Mouse (Mus musculus) lung, embryonic 16.5 days (tissue): ENCODE measurements around the gene Sugt1. TPM values are rescaled to one million over a fixed set of nuclear protein-coding genes. Genes with fewer than 3 reads are reported as not detected.

Experiments used
- ATAC-seq: fragments of 200-750 bp; cut with Nextera tagmentation; 2 replicates; pipeline ENCODE4 v1.8.0; 2017; ENCODE audit warnings: low read depth, mild to moderate bottlenecking, moderate library complexity
- H3K27ac ChIP-seq: fragments of 300-500 bp; sonication (generic); 2 replicates; pipeline ENCODE4 v1.5.1; 2014; ENCODE audit warnings: mild to moderate bottlenecking, control low read depth, low read length
- H3K27me3 ChIP-seq: fragments of 300-500 bp; sonication (generic); 2 replicates; pipeline ENCODE4 v1.6.1; 2014; ENCODE audit warnings: low read depth, low read length, mixed read lengths; ENCODE audit not compliant: control insufficient read depth, insufficient read depth
- H3K36me3 ChIP-seq: fragments of 300-500 bp; sonication (generic); 2 replicates; pipeline ENCODE4 v1.6.1; 2014; ENCODE audit warnings: low read length; ENCODE audit not compliant: control insufficient read depth, insufficient read depth
- H3K4me1 ChIP-seq: fragments of 300-500 bp; sonication (generic); replicated peaks from 2 replicates; pipeline ENCODE4 v1.6.1; 2014; ENCODE audit warnings: low read length, mixed read lengths; ENCODE audit not compliant: control insufficient read depth, insufficient read depth
- H3K4me2 ChIP-seq: fragments of 300-500 bp; sonication (generic); 2 replicates; pipeline ENCODE4 v1.6.1; 2014; ENCODE audit warnings: low read depth, low read length, control low read depth
- H3K4me3 ChIP-seq: fragments of 300-500 bp; sonication (generic); 2 replicates; pipeline ENCODE4 v1.5.1; 2014; ENCODE audit warnings: mild to moderate bottlenecking, low read length, control low read depth
- H3K9ac ChIP-seq: fragments of 300-500 bp; sonication (generic); 2 replicates; pipeline ENCODE4 v1.6.1; 2014; ENCODE audit warnings: low read length, control low read depth
- H3K9me3 ChIP-seq: fragments of 300-500 bp; sonication (generic); 2 replicates; pipeline ENCODE4 v1.6.1; 2016; ENCODE audit warnings: low read length; ENCODE audit not compliant: control insufficient read depth
- WGBS: fragments of 180-500 bp; shearing (Covaris S2); extraction: QIAGEN DNeasy Blood & Tissue Kit; methylation state at CpG from one replicate; pipeline ENCODE4 v1.1.7; 2014; 5-methylcytosine and 5-hydroxymethylcytosine counted together
- polyA plus RNA-seq: library from polyadenylated mRNA; unstranded; fragments of >200 nt; fragmentation: Nextera tagmentation; extraction: Ambion mirVana; gene quantifications from 2 replicates; pipeline ENCODE4 v1.2.1, GENCODE M21; 2015

The Sugt1 gene
- polyA plus RNA-seq, 1 experiment from 2014 or later, result 122 TPM

GRCm38 (mm10) chr14:79621143-79621542 lies 33.7 kb downstream of the Sugt1 start:
- peaks cover 22% of the 10 kb centered on the region for H3K36me3 ChIP-seq
- H3K27ac ChIP-seq, result no peak overlapping the region
- no peaks in the 10 kb centered on the region for H3K9me3 ChIP-seq
- 35% methylated on average over 3 of the region's 3 CpGs for WGBS
- no peak overlapping the region for H3K4me2 ChIP-seq
- no peaks in the 10 kb centered on the region for H3K27me3 ChIP-seq
- no peak overlapping the region for H3K9ac ChIP-seq
- H3K4me3 ChIP-seq, result no peak overlapping the region
- ATAC-seq, result no peak
- no peaks in the 10 kb centered on the region for H3K4me1 ChIP-seq

GRCm38 (mm10) chr14:79632330-79632729 lies 44.8 kb downstream of the Sugt1 start:
- H3K4me3 ChIP-seq, result no peak overlapping the region
- no peak for ATAC-seq

GRCm38 (mm10) chr14:79633196-79633595 lies 45.7 kb downstream of the Sugt1 start:
- Histone ChIP-seq H3K9ac (no peak overlapping the region), H3K27me3 (no peaks in the 10 kb centered on the region), H3K27ac (no peak overlapping the region), H3K9me3 (no peaks in the 10 kb centered on the region), H3K4me2 (no peak overlapping the region), H3K4me3 (no peak overlapping the region), H3K4me1 (no peaks in the 10 kb centered on the region), H3K36me3 (peaks cover 7% of the 10 kb centered on the region)
- 92% methylated on average over 2 of the region's 2 CpGs for WGBS
- ATAC-seq, result no peak

More at GRCm38 (mm10) chr14:79632330-79632729, 44.8 kb downstream of the Sugt1 start:
- H3K4me2 ChIP-seq, result no peak overlapping the region
- peaks cover 7% of the 10 kb centered on the region for H3K36me3 ChIP-seq
- no peak overlapping the region for H3K9ac ChIP-seq
- H3K9me3 ChIP-seq, result no peaks in the 10 kb centered on the region
- no peak overlapping the region for H3K27ac ChIP-seq
- H3K27me3 ChIP-seq, result no peaks in the 10 kb centered on the region
- WGBS, result 63% methylated on average over 6 of the region's 6 CpGs
- H3K4me1 ChIP-seq, result no peaks in the 10 kb centered on the region

- no peaks in the 10 kb centered on the region for H3K27me3 ChIP-seq
- H3K36me3 ChIP-seq, result no peaks in the 10 kb centered on the region
- WGBS, result 65% methylated on average over 4 of the region's 4 CpGs
- H3K4me1 ChIP-seq, result no peaks in the 10 kb centered on the region
- H3K9me3 ChIP-seq, result no peaks in the 10 kb centered on the region
- no peak overlapping the region for H3K4me3 ChIP-seq
- H3K27ac ChIP-seq, result no peak overlapping the region
- no peak overlapping the region for H3K9ac ChIP-seq
- no peak for ATAC-seq
- H3K4me2 ChIP-seq, result no peak overlapping the region
Observed at GRCm38 (mm10) chr14:79636814-79637213, 49.3 kb downstream of the Sugt1 start.

- no peaks in the 10 kb centered on the region for H3K9me3 ChIP-seq
- no peak overlapping the region for H3K4me3 ChIP-seq
- peaks cover 4% of the 10 kb centered on the region; the same call in 1 of the 2 replicates for H3K4me1 ChIP-seq
- ATAC-seq, result no peak
- no peak overlapping the region for H3K4me2 ChIP-seq
- peaks cover 2% of the 10 kb centered on the region; the same call in 1 of the 2 replicates for H3K27me3 ChIP-seq
- H3K9ac ChIP-seq, result no peak overlapping the region
- no peaks in the 10 kb centered on the region for H3K36me3 ChIP-seq
- no peak overlapping the region for H3K27ac ChIP-seq
- WGBS, result 75% methylated on average over 9 of the region's 9 CpGs
Observed at GRCm38 (mm10) chr14:79642063-79642462, 54.6 kb downstream of the Sugt1 start.

GRCm38 (mm10) chr14:79645378-79645777 lies 57.9 kb downstream of the Sugt1 start:
- peaks cover 2% of the 10 kb centered on the region; the same call in 1 of the 2 replicates for H3K27me3 ChIP-seq
- no peak overlapping the region for H3K9ac ChIP-seq
- no peak overlapping the region for H3K4me3 ChIP-seq
- WGBS, result 10% methylated on average over 11 of the region's 11 CpGs
- H3K4me2 ChIP-seq, result no peak overlapping the region
- H3K27ac ChIP-seq, result no peak overlapping the region
- ATAC-seq, result no peak
- H3K36me3 ChIP-seq, result no peaks in the 10 kb centered on the region
- H3K9me3 ChIP-seq, result no peaks in the 10 kb centered on the region
- peaks cover 4% of the 10 kb centered on the region; the same call in 1 of the 2 replicates for H3K4me1 ChIP-seq

- Histone ChIP-seq H3K9me3 (no peaks in the 10 kb centered on the region), H3K4me3 (no peak overlapping the region), H3K27me3 (peaks cover 2% of the 10 kb centered on the region; the same call in 1 of the 2 replicates), H3K27ac (no peak overlapping the region), H3K36me3 (no peaks in the 10 kb centered on the region), H3K9ac (no peak overlapping the region), H3K4me2 (no peak overlapping the region), H3K4me1 (peaks cover 7% of the 10 kb centered on the region)
- no peak for ATAC-seq
- 54% methylated on average over 3 of the region's 3 CpGs for WGBS
Observed at GRCm38 (mm10) chr14:79649680-79650079, 62.2 kb downstream of the Sugt1 start.

- H3K9ac ChIP-seq, result no peak overlapping the region
- no peak overlapping the region for H3K27ac ChIP-seq
- H3K36me3 ChIP-seq, result no peaks in the 10 kb centered on the region
- H3K4me2 ChIP-seq, result no peak overlapping the region
- no peaks in the 10 kb centered on the region for H3K27me3 ChIP-seq
- 41% methylated on average over 4 of the region's 4 CpGs for WGBS
- H3K9me3 ChIP-seq, result no peaks in the 10 kb centered on the region
- no peak overlapping the region for H3K4me3 ChIP-seq
- ATAC-seq, result peak; percentile 89
- H3K4me1 ChIP-seq, result peaks cover 3% of the 10 kb centered on the region
Observed at GRCm38 (mm10) chr14:79652654-79653053, 65.2 kb downstream of the Sugt1 start.

GRCm38 (mm10) chr14:79658286-79658685 lies 70.8 kb downstream of the Sugt1 start:
- Histone ChIP-seq H3K9me3 (no peaks in the 10 kb centered on the region), H3K9ac (no peak overlapping the region), H3K27me3 (peaks cover 2% of the 10 kb centered on the region), H3K4me3 (no peak overlapping the region), H3K36me3 (no peaks in the 10 kb centered on the region), H3K4me2 (no peak overlapping the region), H3K4me1 (no peaks in the 10 kb centered on the region; the same call in none of the 2 replicates), H3K27ac (no peak overlapping the region)
- no peak for ATAC-seq
- WGBS, result 69% methylated on average over 5 of the region's 5 CpGs
